ENCODE assay signal across 8 mouse cellular contexts in genomic region chr11:69046395-69046774, GRCm38 (mm10). TPM values are rescaled to one million over a fixed set of nuclear protein-coding genes. Genes with fewer than 3 reads are reported as not detected.
DNase-seq lines count a peak whose midpoint lies in the region; ATAC-seq and TF ChIP-seq lines count a peak whose summit lies in the region.

No protein-coding gene starts in this region.

- H3K27me3 ChIP-seq in CH12.LX (replicated peaks), result no peaks in the 10 kb centered on the region
- H3K27me3 ChIP-seq in forebrain, embryonic 15.5 days, result no peaks in the 10 kb centered on the region
- no peaks in the 10 kb centered on the region for H3K27me3 ChIP-seq in liver, embryonic 15.5 days

- in situ Hi-C loops in CH12.LX (cut with MboI; ENCODE audit: low pct_ligation_motif_present, low pct_unique_long_range_greater_than_20kb, low sequenced_read_pairs), result no loop called here

- no peak for TF ChIP-seq EP300 in CH12.LX (IDR thresholded peaks at IDR 0.05; ENCODE audit: low read length)

- TF ChIP-seq CTCF in CH12.LX (conservative IDR thresholded peaks at IDR 0.05 in 1 of 2, IDR thresholded peaks at IDR 0.05 in 1 of 2; ENCODE audit: low read depth in 2 of 2, low read length in 2 of 2), result no peak

- peak; percentile 86 for DNase-seq in heart, adult 11 months
- DNase-seq in heart, postnatal 25 days (ENCODE audit: low spot score), result no peak
- DNase-seq in CH12.LX (ENCODE audit: extremely low read depth) (no peak), adipocyte (ENCODE audit: low spot score) (no peak)
- DNase-seq in kidney, adult 11 months, result no peak
- no peak for DNase-seq in gastrocnemius, adult 8-10 months (ENCODE audit: low spot score in 2 of 2)

- no peak for ATAC-seq in forebrain, embryonic 15.5 days (replicated peaks)
- ATAC-seq in liver, embryonic 15.5 days (ENCODE audit: insufficient read depth), result no peak

- peak overlapping the region; percentile 75 for H3K9ac ChIP-seq in CH12.LX (ENCODE audit: insufficient read depth, low read depth)
- H3K9ac ChIP-seq in forebrain, embryonic 15.5 days (replicated peaks), result peak overlapping the region; percentile 53
- peak overlapping the region; percentile 90 for H3K9ac ChIP-seq in liver, embryonic 15.5 days

- dilution Hi-C loops in CH12.LX (cut with MboI; ENCODE audit: extremely low pct_ligation_motif_present, extremely low pct_unique_long_range_greater_than_20kb, low sequenced_read_pairs), result no loop called here

- intact Hi-C loops in heart, postnatal 25 days (cut with DNase I), result no loop called here

- H3K4me2 ChIP-seq in CH12.LX (ENCODE audit: insufficient read depth, low read depth, poor library complexity, severe bottlenecking), result peak overlapping the region; percentile 93
- peak overlapping the region; percentile 99 for H3K4me2 ChIP-seq in forebrain, embryonic 15.5 days (replicated peaks)
- H3K4me2 ChIP-seq in liver, embryonic 15.5 days, result peak overlapping the region; percentile 74

- no peak for TF ChIP-seq POLR2A in CH12.LX (IDR thresholded peaks at IDR 0.05; ENCODE audit: low read depth, low read length)

- peak overlapping the region; percentile 73 to 90 (median 86) for H3K4me3 ChIP-seq in CH12.LX (replicated peaks in 1 of 3; ENCODE audit: low read depth in 2 of 3, low read length in 2 of 3, poor library complexity in 1 of 3)
- H3K4me3 ChIP-seq in forebrain, embryonic 15.5 days, result peak overlapping the region; percentile 66
- peak overlapping the region; percentile 85 for H3K4me3 ChIP-seq in liver, embryonic 15.5 days (replicated peaks)

- 15% methylated on average over 9 of the region's 9 CpGs for WGBS in forebrain, embryonic 15.5 days
- 7% methylated on average over 9 of the region's 9 CpGs for WGBS in liver, embryonic 15.5 days (ENCODE audit: insufficient replicate concordance)

- peaks cover 55% of the 10 kb centered on the region for H3K79me2 ChIP-seq in CH12.LX (replicated peaks; ENCODE audit: control insufficient read depth, extremely low read depth, insufficient read depth, poor library complexity, severe bottlenecking)

- peak overlapping the region; percentile 42 for H3K27ac ChIP-seq in CH12.LX (ENCODE audit: insufficient read depth, low read depth)
- no peak overlapping the region for H3K27ac ChIP-seq in forebrain, embryonic 15.5 days (replicated peaks)
- H3K27ac ChIP-seq in liver, embryonic 15.5 days (replicated peaks), result peak overlapping the region; percentile 93

- no peak for TF ChIP-seq RAD21 in CH12.LX (IDR thresholded peaks at IDR 0.05; ENCODE audit: low read depth, low read length)

- H3K9me3 ChIP-seq in CH12.LX (replicated peaks; ENCODE audit: low read length), result no peaks in the 10 kb centered on the region
- no peaks in the 10 kb centered on the region for H3K9me3 ChIP-seq in forebrain, embryonic 15.5 days
- H3K9me3 ChIP-seq in liver, embryonic 15.5 days (replicated peaks), result no peaks in the 10 kb centered on the region

- peaks cover 36 to 42% of the 10 kb centered on the region in 2 experiments for H3K36me3 ChIP-seq in CH12.LX (replicated peaks in 1 of 2; ENCODE audit: control insufficient read depth in 1 of 2, insufficient read depth in 1 of 2, low read length in 1 of 2)
- H3K36me3 ChIP-seq in forebrain, embryonic 15.5 days, result no peaks in the 10 kb centered on the region
- peaks cover 42% of the 10 kb centered on the region for H3K36me3 ChIP-seq in liver, embryonic 15.5 days (replicated peaks)

- peaks cover 20 to 66% of the 10 kb centered on the region in 2 experiments for H3K4me1 ChIP-seq in CH12.LX (ENCODE audit: control insufficient read depth in 1 of 2, insufficient read depth in 2 of 2)
- H3K4me1 ChIP-seq in forebrain, embryonic 15.5 days, result peaks cover 31% of the 10 kb centered on the region
- peaks cover 55% of the 10 kb centered on the region for H3K4me1 ChIP-seq in liver, embryonic 15.5 days (replicated peaks)

TF ChIP-seq in CH12.LX, 34 proteins besides CTCF, POLR2A, EP300 and RAD21:
- TF ChIP-seq MAZ (IDR thresholded peaks at IDR 0.05; ENCODE audit: low read depth, low read length) (no peak), ZC3H11A (IDR thresholded peaks at IDR 0.05; ENCODE audit: low read depth, low read length) (no peak), ZMIZ1 (IDR thresholded peaks at IDR 0.05; ENCODE audit: low read depth, low read length) (no peak), HCFC1 (IDR thresholded peaks at IDR 0.05; ENCODE audit: low read depth, low read length) (no peak), TBP (conservative IDR thresholded peaks at IDR 0.05; ENCODE audit: low read depth, low read length) (no peak), CHD1 (IDR thresholded peaks at IDR 0.05; ENCODE audit: low read depth, low read length) (peak; percentile 58; the same call in 1 of the 2 replicates)

RNA-seq across cellular contexts. Expression of gene Aurkb, which starts 0.9 kb away (rescaled TPM):
- 1 to 10 TPM in 1 of 2 experiments, under 1 TPM in 1; 0.62 to 1.2 TPM for total RNA-seq in heart, postnatal 25 days (2021)
- total RNA-seq in CH12.LX (2012; rRNA removed), result 170 and 177 TPM in 2 replicates
- total RNA-seq in CH12.LX (2014; rRNA removed), result 181 and 190 TPM in 2 replicates
- polyA plus RNA-seq in CH12.LX (2012; ENCODE audit: insufficient read length, low read depth), result 178 and 200 TPM in 2 replicates
- 68.3 and 81.8 TPM in 2 replicates for polyA plus RNA-seq in forebrain, embryonic 15.5 days (2015; fragmentation: Nextera tagmentation; extraction: Ambion mirVana)
- 111 and 115 TPM in 2 replicates for polyA plus RNA-seq in liver, embryonic 15.5 days (2015; fragmentation: Nextera tagmentation; extraction: Ambion mirVana)
- total RNA-seq in gastrocnemius, adult 8-10 months (2022), result under 1 TPM in 1 of 4 experiments, not detected in 3; 0.35 TPM

RNA-seq across cellular contexts. Expression of gene Borcs6, which starts 13.1 kb away (rescaled TPM):
- total RNA-seq in heart, postnatal 25 days (2021), result 10 to 100 TPM; 14.4 to 16.4 TPM
- total RNA-seq in CH12.LX (2012; rRNA removed), result 9.7 and 11.1 TPM in 2 replicates
- 5.1 and 7.3 TPM in 2 replicates for total RNA-seq in CH12.LX (2014; rRNA removed)
- polyA plus RNA-seq in CH12.LX (2012; ENCODE audit: insufficient read length, low read depth), result 5.4 and 6.2 TPM in 2 replicates
- 12.8 and 15.4 TPM in 2 replicates for polyA plus RNA-seq in forebrain, embryonic 15.5 days (2015; fragmentation: Nextera tagmentation; extraction: Ambion mirVana)
- 4.3 and 5.3 TPM in 2 replicates for polyA plus RNA-seq in liver, embryonic 15.5 days (2015; fragmentation: Nextera tagmentation; extraction: Ambion mirVana)
- 10 to 100 TPM; 22.4 to 26.2 (median 23.7) TPM for total RNA-seq in gastrocnemius, adult 8-10 months (2022)

RNA-seq across cellular contexts. Expression of gene Tmem107, which starts 24.2 kb away (rescaled TPM):
- 1 to 10 TPM; 4.4 to 9.8 TPM for total RNA-seq in heart, postnatal 25 days (2021)
- total RNA-seq in CH12.LX (2012; rRNA removed) (24.4 and 30.1 TPM in 2 replicates), CH12.LX (2014; rRNA removed) (20.3 and 31.3 TPM in 2 replicates)
- polyA plus RNA-seq in CH12.LX (2012; ENCODE audit: insufficient read length, low read depth), result 13.4 and 22.6 TPM in 2 replicates
- polyA plus RNA-seq in forebrain, embryonic 15.5 days (2015; fragmentation: Nextera tagmentation; extraction: Ambion mirVana), result 47.6 and 50.5 TPM in 2 replicates
- polyA plus RNA-seq in liver, embryonic 15.5 days (2015; fragmentation: Nextera tagmentation; extraction: Ambion mirVana), result 20.2 and 21.6 TPM in 2 replicates
- total RNA-seq in gastrocnemius, adult 8-10 months (2022), result 1 to 10 TPM; 2.9 to 7.0 (median 5.2) TPM

RNA-seq across cellular contexts. Expression of gene Ctc1, which starts 30.7 kb away (rescaled TPM):
- total RNA-seq in heart, postnatal 25 days (2021), result 10 to 100 TPM; 11.5 to 13.7 TPM
- total RNA-seq in CH12.LX (2012; rRNA removed) (40.1 and 44.8 TPM in 2 replicates), CH12.LX (2014; rRNA removed) (20.5 and 22.7 TPM in 2 replicates)
- polyA plus RNA-seq in CH12.LX (2012; ENCODE audit: insufficient read length, low read depth), result 44.1 and 69.8 TPM in 2 replicates
- 65.9 and 67.8 TPM in 2 replicates for polyA plus RNA-seq in forebrain, embryonic 15.5 days (2015; fragmentation: Nextera tagmentation; extraction: Ambion mirVana)
- 20.5 and 20.9 TPM in 2 replicates for polyA plus RNA-seq in liver, embryonic 15.5 days (2015; fragmentation: Nextera tagmentation; extraction: Ambion mirVana)
- 10 to 100 TPM; 10.1 to 12.7 (median 11.0) TPM for total RNA-seq in gastrocnemius, adult 8-10 months (2022)

RNA-seq across cellular contexts. Expression of gene Pfas, which starts 38.1 kb away (rescaled TPM):
- total RNA-seq in heart, postnatal 25 days (2021), result 1 to 10 TPM; 5.6 to 6.8 TPM
- total RNA-seq in CH12.LX (2012; rRNA removed) (110 and 132 TPM in 2 replicates), CH12.LX (2014; rRNA removed) (61.9 and 65.0 TPM in 2 replicates)
- polyA plus RNA-seq in CH12.LX (2012; ENCODE audit: insufficient read length, low read depth), result 66.5 and 72.9 TPM in 2 replicates
- polyA plus RNA-seq in forebrain, embryonic 15.5 days (2015; fragmentation: Nextera tagmentation; extraction: Ambion mirVana), result 22.5 and 26.3 TPM in 2 replicates
- 17.0 and 18.5 TPM in 2 replicates for polyA plus RNA-seq in liver, embryonic 15.5 days (2015; fragmentation: Nextera tagmentation; extraction: Ambion mirVana)
- total RNA-seq in gastrocnemius, adult 8-10 months (2022), result 1 to 10 TPM; 4.9 to 9.3 (median 7.4) TPM

Comparison
In these comparisons a context has a peak if more than half of its experiments do, and no peak if none do; other contexts are left out.
1. RNA of gene Aurkb, which starts 0.9 kb away (total RNA-seq): 170 to 190 TPM in CH12.LX; 0.62 to 1.2 TPM in heart, postnatal 25 days and 0.35 TPM in gastrocnemius, adult 8-10 months; every median in the first group is over 10 times any median in the second.
2. Peak in every context shown above with its lines, with median percentiles within 50 percentile points of each other: H3K4me2 ChIP-seq, H3K4me3 ChIP-seq and H3K9ac ChIP-seq.